Mouse (Mus musculus): ENCODE results near the gene Npnt.

GRCm38 (mm10) chr3:132884459-132884858 is 65.6 kb downstream of the Npnt start:
- no peak for TF ChIP-seq CTCF (IDR thresholded peaks at IDR 0.05; ENCODE audit: low read depth, low read length)
- TF ChIP-seq EP300 (IDR thresholded peaks at IDR 0.05; ENCODE audit: insufficient read depth, low read depth, low read length), result no peak
